Mouse (Mus musculus) ES-E14 (cell line): ENCODE measurements around the gene Klk8. TPM values are rescaled to one million over a fixed set of nuclear protein-coding genes. Genes with fewer than 3 reads are reported as not detected.

Experiments
- DNase-seq: peaks from one replicate; pipeline ENCODE4 v3.0.0-alpha.2; 2013; ENCODE audit warnings: low read depth, low spot score
- H3K27ac ChIP-seq: 2 replicates; pipeline ENCODE4 v1.5.1; 2012; ENCODE audit warnings: low read depth, mild to moderate bottlenecking, low read length, moderate library complexity, mixed read lengths; ENCODE audit not compliant: poor library complexity, insufficient read depth, severe bottlenecking
- H3K36me3 ChIP-seq: 2 replicates; pipeline ENCODE4 v1.6.1; 2012; ENCODE audit warnings: mild to moderate bottlenecking, low read length, moderate library complexity, mixed read lengths; ENCODE audit not compliant: control insufficient read depth, poor library complexity, insufficient read depth, severe bottlenecking
- H3K4me1 ChIP-seq, 2 experiments: fragments of 150-350 bp in 1 of 2; sonication (generic) in 1 of 2; 2 replicates each; pipeline ENCODE4 v1.6.1; 2012; ENCODE audit warnings: low read length in 2 of 2, mild to moderate bottlenecking in 1 of 2, mixed read lengths in 1 of 2; ENCODE audit not compliant: control insufficient read depth in 2 of 2, insufficient read depth in 2 of 2, poor library complexity in 1 of 2
- H3K4me3 ChIP-seq, 2 experiments: fragments of 150-350 bp in 1 of 2; sonication (generic) in 1 of 2; 2 replicates each; pipeline ENCODE4 v1.5.1; 2012; ENCODE audit warnings: low read length in 2 of 2, low read depth in 1 of 2, mild to moderate bottlenecking in 1 of 2, mixed read lengths in 1 of 2; ENCODE audit not compliant: insufficient read depth in 1 of 2, poor library complexity in 1 of 2, severe bottlenecking in 1 of 2
- H3K9ac ChIP-seq: 2 replicates; pipeline ENCODE4 v1.6.1; 2012; ENCODE audit warnings: low read depth, mild to moderate bottlenecking, low read length, mixed read lengths; ENCODE audit not compliant: poor library complexity, insufficient read depth, severe bottlenecking
- H3K9me3 ChIP-seq: fragments of 150-350 bp; sonication (generic); 2 replicates; pipeline ENCODE4 v1.6.1; 2012; ENCODE audit warnings: low read depth, mild to moderate bottlenecking, low read length; ENCODE audit not compliant: control insufficient read depth, insufficient read depth
- CHD2 ChIP-seq: IDR thresholded peaks from 2 replicates; pipeline ENCODE4 v1.6.1; 2014; ENCODE audit warnings: mild to moderate bottlenecking, low read depth, low read length, inconsistent platforms
- HCFC1 ChIP-seq: IDR thresholded peaks from 2 replicates; pipeline ENCODE4 v1.6.1; 2012; ENCODE audit warnings: low read length, inconsistent platforms, borderline replicate concordance; ENCODE audit not compliant: insufficient read depth
- MAFK ChIP-seq: IDR thresholded peaks from 2 replicates; pipeline ENCODE4 v1.6.1; 2014; ENCODE audit warnings: mild to moderate bottlenecking, low read depth, low read length, inconsistent platforms; ENCODE audit not compliant: insufficient read depth
- ZC3H11A ChIP-seq: IDR thresholded peaks from 2 replicates; pipeline ENCODE4 v1.6.1; 2012; ENCODE audit warnings: low read depth, mild to moderate bottlenecking, inconsistent platforms, low read length, borderline replicate concordance
- ZNF384 ChIP-seq: IDR thresholded peaks from 2 replicates; pipeline ENCODE4 v1.6.1; 2012; ENCODE audit warnings: low read depth, low read length, inconsistent platforms
- in situ Hi-C, 2 experiments: fragments of 600-800 bp; cut with MboI; formaldehyde crosslinking; loops; one replicate each; pipeline ENCODE4 v1.15.1; 2025; ENCODE audit warnings: low sequenced_read_pairs in 2 of 2, inconsistent platforms in 1 of 2; ENCODE audit not compliant: unreplicated experiment in 2 of 2
- total RNA-seq: library from RNA; depleted of rRNA; stranded (reverse); fragments of 300-350 nt; gene quantifications from 2 replicates; pipeline ENCODE4 v1.2.3, GENCODE M21; 2012

Gene Klk8
- total RNA-seq, 1 experiment: 24.9 TPM

DNA sequence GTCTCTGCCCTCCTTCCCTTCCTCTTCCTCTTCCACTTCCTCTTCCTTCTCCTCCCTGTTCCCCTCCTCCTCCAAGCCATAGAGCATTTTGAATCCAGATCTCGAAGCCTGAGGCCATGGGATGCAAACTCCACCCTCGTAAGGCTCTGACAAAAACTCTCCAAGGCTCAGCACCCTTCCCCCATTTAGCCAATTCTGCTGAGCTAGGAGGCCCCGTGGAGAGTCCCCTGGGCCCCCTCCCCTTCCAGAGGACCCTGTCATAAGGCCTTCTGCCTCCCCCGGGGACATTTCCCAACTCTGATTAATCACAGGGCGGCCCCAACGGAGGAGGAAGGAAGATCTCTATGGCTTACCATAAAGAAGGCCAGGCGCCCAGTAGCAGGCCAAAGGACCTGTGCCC lies 5.8 kb upstream of the Klk8 start, which contains the start of gene Klk9:
TSS of gene Klk9 (plus strand) at position 301 of the 400 bp plus-strand sequence.
- peaks cover 0 to 4% of the 10 kb centered on the region in 2 experiments; a peak in 1 of 4 replicates for H3K4me1 ChIP-seq
- no peaks in the 10 kb centered on the region for H3K36me3 ChIP-seq
- no peak within 1 kb of the TSS for H3K27ac ChIP-seq
- H3K9me3 ChIP-seq: no peaks in the 10 kb centered on the region
- H3K4me3 ChIP-seq: no peak within 1 kb of the TSS
- H3K9ac ChIP-seq: no peak within 1 kb of the TSS
- in situ Hi-C loops: no loop called here
- no peak for TF ChIP-seq ZNF384
- no peak for TF ChIP-seq CHD2
- TF ChIP-seq ZC3H11A: no peak
- no peak for TF ChIP-seq MAFK
- no peak for TF ChIP-seq HCFC1
- no peak for DNase-seq

DNA sequence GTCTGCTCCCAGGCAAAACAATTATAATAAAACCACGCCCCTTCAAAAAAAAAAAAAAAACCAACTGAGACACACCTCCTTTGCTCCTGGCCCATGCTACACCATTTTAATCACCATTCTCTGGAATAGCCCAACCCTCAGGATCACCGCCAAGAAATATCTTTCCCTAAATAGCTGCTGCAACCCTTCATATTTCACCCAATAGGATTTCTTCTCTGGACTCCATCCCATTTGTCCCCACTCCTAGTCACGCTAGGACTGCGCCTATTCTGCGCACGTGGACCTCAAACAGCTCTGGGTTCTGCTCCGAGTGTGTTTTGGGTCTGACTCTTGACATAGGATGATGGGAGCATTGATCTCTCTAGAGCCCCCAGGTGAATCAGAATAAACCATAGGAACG lies 1.0 kb upstream of the Klk8 start:
- no peak for DNase-seq
- peak overlapping the region; percentile 40; the same call in 1 of the 2 replicates for H3K9ac ChIP-seq

DNA sequence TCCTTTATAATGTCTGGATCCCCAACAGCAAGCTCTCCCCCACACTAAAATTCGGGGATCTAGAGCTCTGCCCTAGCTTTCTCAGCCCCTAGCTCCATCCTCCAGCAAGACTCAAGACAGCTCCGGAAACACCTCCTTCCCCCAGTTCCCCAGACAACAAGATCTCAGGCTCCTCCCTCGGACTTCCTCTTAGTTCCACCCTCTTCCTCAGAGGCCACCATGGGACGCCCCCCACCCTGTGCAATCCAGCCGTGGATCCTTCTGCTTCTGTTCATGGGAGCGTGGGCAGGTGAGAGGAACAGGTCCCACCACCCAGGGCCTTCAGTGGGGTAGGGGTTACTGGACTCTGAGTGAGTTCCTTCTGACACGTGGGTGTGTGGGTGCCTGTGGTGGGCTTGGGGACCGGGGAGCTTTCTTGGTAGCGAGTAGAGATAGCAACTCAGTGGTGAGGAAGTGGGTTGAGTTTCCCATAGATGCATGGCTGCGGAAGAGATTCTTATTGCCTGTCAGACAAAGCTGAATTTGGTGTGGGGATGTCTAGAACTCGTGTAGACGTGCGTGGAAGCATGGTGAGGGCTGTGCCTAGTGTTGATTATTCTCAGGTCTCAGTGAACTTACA lies 576 bp downstream of the Klk8 start:
- Histone ChIP-seq H3K9me3 (no peaks in the 10 kb centered on the region), H3K27ac (no peak overlapping the region), H3K4me3 (peak overlapping the region; percentile 60), H3K9ac (peak overlapping the region; percentile 61; the same call in 1 of the 2 replicates), H3K36me3 (no peaks in the 10 kb centered on the region; the same call in 1 of the 2 replicates), H3K4me1 (peaks cover 0 to 9% of the 10 kb centered on the region in 2 experiments; a peak in 2 of 4 replicates)
- TF ChIP-seq CHD2 (no peak), HCFC1 (no peak), ZC3H11A (no peak), MAFK (no peak), ZNF384 (no peak)
- peak; percentile 41 for DNase-seq
- in situ Hi-C loops: no loop called here

More for the DNA sequence above, 1.0 kb upstream of the Klk8 start:
- in situ Hi-C loops: no loop called here
- Histone ChIP-seq H3K9me3 (no peaks in the 10 kb centered on the region), H3K27ac (no peak overlapping the region), H3K4me1 (peaks cover 0 to 9% of the 10 kb centered on the region in 2 experiments; a peak in 2 of 4 replicates), H3K4me3 (peak overlapping the region; percentile 60), H3K36me3 (no peaks in the 10 kb centered on the region)
- TF ChIP-seq ZNF384 (0 out of 2 replicates have a peak, but pooled peaks have one; percentile 20), CHD2 (no peak)

DNA sequence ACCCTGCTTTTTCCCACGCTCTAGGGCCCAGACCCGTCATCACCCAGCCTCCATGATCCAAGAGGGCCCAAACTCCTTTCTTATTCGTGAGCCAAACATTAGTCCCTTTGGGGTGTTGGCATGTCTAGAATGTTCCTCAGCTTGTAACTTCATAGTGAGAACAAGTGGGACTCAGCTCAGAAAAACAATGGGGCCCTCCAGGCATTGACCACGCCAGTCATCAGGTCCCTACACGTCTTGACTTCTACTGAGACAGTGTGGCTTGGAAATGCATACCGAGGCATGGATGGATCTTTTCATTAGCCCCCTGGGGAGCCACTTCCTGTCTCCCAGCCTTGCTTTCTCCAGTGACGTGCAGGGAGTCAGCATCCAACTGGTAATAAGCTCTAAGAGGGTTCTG lies 2.5 kb downstream of the Klk8 start:
- H3K4me3 ChIP-seq: no peak overlapping the region
- H3K9me3 ChIP-seq: no peaks in the 10 kb centered on the region
- TF ChIP-seq CHD2 (no peak), MAFK (no peak), HCFC1 (no peak), ZNF384 (no peak), ZC3H11A (no peak)
- H3K27ac ChIP-seq: no peak overlapping the region
- peak; percentile 33 for DNase-seq
- H3K9ac ChIP-seq: no peak overlapping the region
- peaks cover 0 to 9% of the 10 kb centered on the region in 2 experiments; a peak in 2 of 4 replicates for H3K4me1 ChIP-seq
- in situ Hi-C loops: no loop called here
- peaks cover 3% of the 10 kb centered on the region; the same call in 1 of the 2 replicates for H3K36me3 ChIP-seq

DNA sequence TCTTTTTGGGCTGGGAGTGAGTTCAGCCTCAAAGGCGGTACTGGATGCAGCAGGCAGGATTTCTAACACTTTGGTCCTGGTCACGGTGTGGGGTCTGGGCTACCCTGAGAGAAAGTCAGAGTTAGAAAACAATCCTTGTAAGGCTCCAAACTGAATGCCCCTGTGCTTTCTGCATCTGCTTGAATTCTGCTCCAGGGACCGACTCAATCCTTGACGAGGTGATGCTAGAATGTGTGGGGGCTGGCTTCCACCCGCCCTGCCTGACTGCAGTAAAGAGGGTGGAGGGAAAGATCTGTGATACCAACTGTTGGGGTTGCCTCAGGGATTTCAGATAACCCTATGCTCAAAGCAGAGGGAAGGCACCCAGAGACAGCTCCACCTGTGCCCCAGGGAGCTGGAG lies 13.6 kb downstream of the Klk8 start, which contains the start of gene Klk7:
TSS of gene Klk7 (plus strand) at position 301 of the 400 bp plus-strand sequence.
- Histone ChIP-seq H3K27ac (no peak within 1 kb of the TSS), H3K4me1 (peaks cover 0 to 9% of the 10 kb centered on the region in 2 experiments; a peak in 2 of 4 replicates), H3K4me3 (no peak within 1 kb of the TSS), H3K9me3 (no peaks in the 10 kb centered on the region), H3K36me3 (no peaks in the 10 kb centered on the region; the same call in 1 of the 2 replicates), H3K9ac (no peak within 1 kb of the TSS)
- TF ChIP-seq ZNF384: no peak
- no peak for TF ChIP-seq HCFC1
- no peak for TF ChIP-seq ZC3H11A
- no peak for TF ChIP-seq CHD2
- no peak for DNase-seq
- in situ Hi-C loops: no loop called here
